Mouse (Mus musculus) ovary, adult 18-20 months (tissue): ENCODE data around the gene Rhox7b.
"Not testable (repeated sequence)": the region's sequence is repeated elsewhere in the genome, so short reads cannot be mapped to it uniquely, and the experiment has no call there.

Source experiments
- DNase-seq: peaks from one replicate; pipeline ENCODE4 v3.0.0; 2022; ENCODE audit warnings: low spot score, mixed read lengths

Gene Rhox7b

GRCm38 (mm10) chrX:37897132-37897531, at the start of gene Rhox7b:
TSS of gene Rhox7b (minus strand) at chrX:37897232.
- not testable (repeated sequence) for DNase-seq

- no peak for DNase-seq
Observed at GRCm38 (mm10) chrX:37916311-37916710, 19.3 kb upstream of the Rhox7b start.

DNA sequence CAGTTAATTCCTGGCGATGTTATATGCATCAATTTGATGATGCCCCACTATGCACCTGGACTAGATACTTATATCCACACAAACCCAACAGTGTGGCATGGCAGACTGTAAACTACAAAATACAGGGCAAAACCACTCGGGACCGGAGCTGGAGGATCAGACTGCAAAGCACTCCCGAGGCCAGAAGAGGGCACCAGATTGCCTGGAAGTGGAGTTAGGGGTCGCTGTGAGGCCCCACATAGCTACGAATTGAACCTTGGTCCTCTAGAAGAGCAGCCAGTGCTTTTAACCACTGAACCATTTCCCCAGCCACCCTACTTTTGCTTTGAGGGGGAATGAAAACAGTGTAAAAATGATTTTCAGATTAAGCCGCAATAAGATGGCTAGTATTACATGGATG, 11.5 kb upstream of the Rhox7b start:
- no peak for DNase-seq

GRCm38 (mm10) chrX:37903727-37904126, 6.7 kb upstream of the Rhox7b start:
- peak; percentile 27 for DNase-seq

DNA sequence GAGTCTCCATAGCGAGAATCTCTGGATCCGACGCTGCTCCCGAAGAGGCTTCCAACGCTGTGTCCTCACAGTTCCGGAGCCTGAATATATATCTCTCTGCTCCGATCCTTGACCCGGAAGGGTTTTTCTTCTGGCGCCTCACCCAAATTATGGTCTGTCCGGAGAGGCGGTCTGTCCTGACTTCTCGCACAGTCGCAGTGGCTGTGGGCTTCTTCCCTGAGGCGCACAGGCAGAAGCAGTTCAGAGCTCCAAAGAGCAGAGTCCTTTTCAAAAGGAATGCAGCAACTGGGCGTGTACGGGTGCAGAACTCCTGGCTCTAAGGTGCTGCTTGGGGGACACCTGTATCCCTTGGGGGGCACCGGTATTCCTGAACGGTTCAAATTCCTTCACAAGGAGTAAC, 4.6 kb upstream of the Rhox7b start, which contains the start of gene Rhox9:
Gene Rhox9, minus strand, starts transcription at position 101 of the 400 bp plus-strand sequence.
- DNase-seq: not testable (repeated sequence)

- DNase-seq: peak; percentile 13
Observed at GRCm38 (mm10) chrX:37878844-37879243, 18.2 kb downstream of the Rhox7b start, which contains the start of gene Rhox8. TSS of gene Rhox8 (minus strand) at chrX:37878944.

GRCm38 (mm10) chrX:37871641-37872040, 25.4 kb downstream of the Rhox7b start:
- DNase-seq: no peak
